Comparison of ENCODE assay signal across 8 mouse cellular contexts in genomic region chr9:57262795-57263684, GRCm38 (mm10). TPM values are rescaled to one million over a fixed set of nuclear protein-coding genes. Genes with fewer than 3 reads are reported as not detected.
A peak's percentile ranks its signal among the peaks of the same experiment; 100 is the strongest.
DNase-seq lines count a peak whose midpoint lies in the region; ATAC-seq and TF ChIP-seq lines count a peak whose summit lies in the region.

No protein-coding gene starts in this region.

- no peak for TF ChIP-seq CTCF in small intestine, adult 2 months (IDR thresholded peaks at IDR 0.05; ENCODE audit: extremely low read depth, insufficient read length, insufficient replicate concordance, low read depth, low read length)

- peak overlapping the region; percentile 33; the same call in 1 of the 2 replicates for H3K27ac ChIP-seq in lung, embryonic 16.5 days (ENCODE audit: low read length)
- H3K27ac ChIP-seq in limb, embryonic 13.5 days: no peak overlapping the region
- H3K27ac ChIP-seq in small intestine, adult 2 months (ENCODE audit: insufficient read depth, low read depth, low read length): peak overlapping the region; percentile 79

- no peaks in the 10 kb centered on the region for H3K9me3 ChIP-seq in lung, embryonic 16.5 days (ENCODE audit: control insufficient read depth, low read length)
- no peaks in the 10 kb centered on the region for H3K9me3 ChIP-seq in limb, embryonic 13.5 days

- H3K4me3 ChIP-seq in lung, embryonic 16.5 days (ENCODE audit: low read length): peak overlapping the region; percentile 93
- peak overlapping the region; percentile 82 for H3K4me3 ChIP-seq in limb, embryonic 13.5 days
- peak overlapping the region; percentile 98 for H3K4me3 ChIP-seq in small intestine, adult 2 months (ENCODE audit: low read depth, low read length)

- H3K9ac ChIP-seq in lung, embryonic 16.5 days (ENCODE audit: low read length): peak overlapping the region; percentile 96
- H3K9ac ChIP-seq in limb, embryonic 13.5 days: peak overlapping the region; percentile 88

- peaks cover 23% of the 10 kb centered on the region for H3K4me1 ChIP-seq in lung, embryonic 16.5 days (replicated peaks; ENCODE audit: control insufficient read depth, insufficient read depth, low read length)
- H3K4me1 ChIP-seq in limb, embryonic 13.5 days: peaks cover 29% of the 10 kb centered on the region
- H3K4me1 ChIP-seq in small intestine, adult 2 months (ENCODE audit: control insufficient read depth, insufficient read depth, insufficient read length, low read length): peaks cover 11% of the 10 kb centered on the region

- 53% methylated on average over 13 of the region's 13 CpGs for WGBS in lung, embryonic 16.5 days
- 51% methylated on average over 13 of the region's 13 CpGs for WGBS in limb, embryonic 13.5 days
- WGBS in small intestine, adult 2 months: 45% methylated on average over 13 of the region's 13 CpGs

- no peak for DNase-seq in lung, postnatal 4 days
- DNase-seq in adrenal gland, postnatal 25 days: no peak
- no peak for DNase-seq in kidney, postnatal 36 days
- DNase-seq in thymus, postnatal 0 days (ENCODE audit: low spot score): no peak

- no peak for TF ChIP-seq POLR2A in small intestine, adult 2 months (IDR thresholded peaks at IDR 0.05; ENCODE audit: low read depth, low read length)

- peak overlapping the region; percentile 93 for H3K4me2 ChIP-seq in lung, embryonic 16.5 days (ENCODE audit: low read depth, low read length)
- peak overlapping the region; percentile 98 for H3K4me2 ChIP-seq in limb, embryonic 13.5 days (replicated peaks)

- H3K27me3 ChIP-seq in lung, embryonic 16.5 days (ENCODE audit: control insufficient read depth, insufficient read depth, low read depth, low read length): no peaks in the 10 kb centered on the region
- peaks cover 3% of the 10 kb centered on the region for H3K27me3 ChIP-seq in limb, embryonic 13.5 days
- no peaks in the 10 kb centered on the region for H3K27me3 ChIP-seq in small intestine, adult 2 months (ENCODE audit: control insufficient read depth, insufficient read depth, low read length)

- ATAC-seq in lung, embryonic 16.5 days (ENCODE audit: low read depth): no peak
- peak; percentile 10; the same call in 1 of the 2 replicates for ATAC-seq in erythroblast, adult 5-6 weeks (replicated peaks; ENCODE audit: low FRiP score, poor library complexity, severe bottlenecking)
- ATAC-seq in limb, embryonic 13.5 days (ENCODE audit: low FRiP score, low read depth): no peak

- peaks cover 4% of the 10 kb centered on the region for H3K36me3 ChIP-seq in lung, embryonic 16.5 days (ENCODE audit: control insufficient read depth, insufficient read depth, low read length)
- peaks cover 10% of the 10 kb centered on the region for H3K36me3 ChIP-seq in limb, embryonic 13.5 days
- peaks cover 6% of the 10 kb centered on the region for H3K36me3 ChIP-seq in small intestine, adult 2 months (ENCODE audit: control insufficient read depth, insufficient read depth, low read length)

RNA-seq across cellular contexts. Expression of gene 1700017B05Rik, which starts 0.6 kb away (rescaled TPM):
- 19.4 and 20.3 TPM in 2 replicates for polyA plus RNA-seq in lung, embryonic 16.5 days (2015; fragmentation: Nextera tagmentation; extraction: Ambion mirVana)
- total RNA-seq in erythroblast, adult 5-6 weeks (2015; ENCODE audit: low replicate concordance): 24.5 and 32.9 TPM in 2 replicates
- 15.5 and 16.6 TPM in 2 replicates for total RNA-seq in erythroblast, adult 5-6 weeks (2017; ENCODE audit: low replicate concordance)
- 16.5 and 17.6 TPM in 2 replicates for polyA plus RNA-seq in limb, embryonic 13.5 days (2015; fragmentation: Nextera tagmentation; extraction: Ambion mirVana)
- 14.1 and 28.7 TPM in 2 replicates for polyA plus RNA-seq in small intestine, adult 2 months (2012; rRNA removed)
- 40.7 and 45.1 TPM in 2 replicates for total RNA-seq in adrenal gland, postnatal 25 days (2021)
- 29.3 and 30.0 TPM in 2 replicates for polyA plus RNA-seq in thymus, postnatal 0 days (2015; fragmentation: Nextera tagmentation; extraction: Ambion mirVana)

RNA-seq across cellular contexts. Expression of gene Trcg1, which starts 26.7 kb away (rescaled TPM):
- not detected in 2 replicates for polyA plus RNA-seq in lung, embryonic 16.5 days (2015; fragmentation: Nextera tagmentation; extraction: Ambion mirVana)
- total RNA-seq in erythroblast, adult 5-6 weeks (2015; ENCODE audit: low replicate concordance): not detected in 2 replicates
- not detected in 2 replicates for total RNA-seq in erythroblast, adult 5-6 weeks (2017; ENCODE audit: low replicate concordance)
- not detected in 2 replicates for polyA plus RNA-seq in limb, embryonic 13.5 days (2015; fragmentation: Nextera tagmentation; extraction: Ambion mirVana)
- not detected in 2 replicates for polyA plus RNA-seq in small intestine, adult 2 months (2012; rRNA removed)
- total RNA-seq in adrenal gland, postnatal 25 days (2021): not detected in 2 replicates
- polyA plus RNA-seq in thymus, postnatal 0 days (2015; fragmentation: Nextera tagmentation; extraction: Ambion mirVana): 0.04 TPM in 1 of 2 replicates, not detected in the other
